Mouse (Mus musculus) T-helper 1 cell (primary cell): ENCODE data around the gene St6galnac3.
"Not testable (repeated sequence)": the region's sequence is repeated elsewhere in the genome, so short reads cannot be mapped to it uniquely, and the experiment has no call there.

Experiments
- in situ Hi-C: fragments of 300-600 bp; cut with MboI, MseI; formaldehyde crosslinking; loops from one replicate; pipeline ENCODE4 v1.15.1; 2025; ENCODE audit warnings: high pct_unique_total_duplicates

Gene St6galnac3

DNA sequence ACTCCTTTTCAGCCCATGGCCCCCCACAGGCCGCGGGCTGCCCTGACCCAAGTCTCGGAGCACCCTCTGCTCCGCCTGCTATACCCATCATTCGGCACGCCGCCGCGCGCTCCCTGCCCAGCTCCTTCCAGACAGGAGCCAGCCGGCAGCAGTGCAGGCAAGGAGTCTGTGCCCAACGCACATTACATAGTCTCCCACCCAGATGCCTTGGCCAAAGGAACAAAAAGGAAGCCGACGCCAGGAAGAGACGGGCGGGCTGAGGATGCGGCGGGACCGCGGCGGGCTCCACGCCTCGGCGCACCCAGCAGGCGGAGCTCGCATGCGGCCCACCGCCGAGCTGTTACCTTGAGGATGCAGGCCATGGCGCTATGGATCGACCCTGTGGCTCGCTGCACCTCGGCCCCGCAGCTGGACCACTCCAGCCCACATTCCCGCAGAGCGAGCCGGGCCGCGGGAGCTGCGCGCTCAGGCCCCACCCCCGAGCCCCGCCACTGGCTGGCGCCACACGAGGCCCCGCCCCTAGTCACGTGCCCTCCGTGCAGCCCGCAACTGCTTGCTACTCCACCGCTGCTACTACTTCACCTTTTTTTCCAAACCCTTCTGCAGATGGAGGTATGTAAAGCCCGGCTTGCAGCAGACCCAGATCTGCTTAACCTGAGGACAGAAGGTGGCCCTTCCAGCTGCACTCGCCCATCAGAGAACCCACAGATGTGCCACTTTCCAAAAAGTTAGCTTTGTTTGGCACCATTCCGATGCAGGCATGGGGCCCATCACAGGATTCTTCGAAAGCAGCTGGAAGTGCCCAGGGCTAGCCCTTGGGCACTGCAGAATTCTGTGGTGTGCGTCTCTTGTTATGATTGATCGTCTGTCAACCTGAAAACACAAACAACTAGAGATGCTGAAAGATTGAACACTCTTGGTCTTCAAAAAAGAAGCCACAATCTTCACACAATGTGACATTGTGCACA, at the start of gene St6galnac3:
St6galnac3 (minus strand) TSS at position 474 of the 968 bp plus-strand sequence.
- in situ Hi-C loops: no loop called here

GRCm38 (mm10) chr3:153774568-153774967, 49.6 kb upstream of the St6galnac3 start:
- in situ Hi-C loops: no loop called here

GRCm38 (mm10) chr3:153771479-153771878, 46.5 kb upstream of the St6galnac3 start:
- in situ Hi-C loops: no loop called here

DNA sequence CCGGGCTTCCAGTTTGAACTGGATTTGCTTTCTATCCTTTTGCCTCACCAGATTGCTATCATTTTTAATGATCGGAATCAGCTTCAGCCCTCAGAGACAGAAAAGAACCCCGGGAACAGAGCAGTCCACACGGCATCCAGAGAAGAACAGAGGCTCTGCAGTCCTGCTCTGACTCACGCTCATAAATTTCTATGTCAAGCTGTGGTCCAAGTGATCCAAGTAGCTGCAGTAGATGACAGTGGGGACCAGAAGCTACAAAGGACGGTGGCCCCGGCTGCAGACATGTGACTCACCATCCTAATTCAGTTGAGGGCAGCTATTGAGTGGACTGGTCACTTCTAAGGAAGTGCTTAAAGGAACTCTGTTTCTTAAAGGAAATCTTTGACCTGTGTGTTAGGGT, 45.6 kb upstream of the St6galnac3 start:
- in situ Hi-C loops: no loop called here

DNA sequence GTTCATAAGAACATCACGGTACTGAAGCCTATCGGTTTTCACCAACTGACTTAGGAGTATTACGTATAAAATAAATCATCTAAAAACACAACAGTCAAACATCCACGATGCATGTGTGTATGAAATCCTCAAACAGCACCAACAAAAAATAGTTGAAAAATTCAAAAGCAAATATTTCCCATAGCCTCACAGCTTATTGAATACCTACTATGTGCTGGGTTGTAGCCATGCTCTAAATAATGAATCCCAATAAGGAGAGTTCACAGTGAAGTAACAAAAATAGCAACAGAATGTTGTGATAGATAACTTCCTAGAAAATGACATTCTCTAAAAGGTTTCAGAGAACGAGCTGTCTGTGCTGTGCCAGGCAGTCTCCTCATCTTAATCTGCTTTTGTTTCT, 44.2 kb upstream of the St6galnac3 start:
- in situ Hi-C loops: no loop called here

GRCm38 (mm10) chr3:153765171-153765570, 40.2 kb upstream of the St6galnac3 start:
- in situ Hi-C loops: no loop called here

DNA sequence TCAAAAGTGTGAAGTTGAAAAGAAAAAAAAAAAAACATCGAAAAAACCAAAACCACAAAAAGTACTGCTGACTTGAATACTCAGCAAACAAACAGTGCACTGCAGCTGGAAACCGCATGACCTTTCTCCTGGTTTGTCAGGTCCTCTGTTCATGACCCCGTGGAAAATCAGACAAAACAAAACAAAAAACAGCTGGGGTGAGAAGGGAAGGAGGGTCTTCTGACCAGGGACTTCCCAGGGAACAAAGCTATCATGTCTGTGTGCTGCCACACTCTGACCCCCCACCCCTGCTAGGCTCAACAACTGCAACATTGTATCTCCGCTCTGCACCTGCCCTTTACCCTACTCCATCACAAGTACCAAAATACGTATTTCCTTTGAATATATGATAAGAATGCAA, 39.8 kb upstream of the St6galnac3 start:
- in situ Hi-C loops: no loop called here

DNA sequence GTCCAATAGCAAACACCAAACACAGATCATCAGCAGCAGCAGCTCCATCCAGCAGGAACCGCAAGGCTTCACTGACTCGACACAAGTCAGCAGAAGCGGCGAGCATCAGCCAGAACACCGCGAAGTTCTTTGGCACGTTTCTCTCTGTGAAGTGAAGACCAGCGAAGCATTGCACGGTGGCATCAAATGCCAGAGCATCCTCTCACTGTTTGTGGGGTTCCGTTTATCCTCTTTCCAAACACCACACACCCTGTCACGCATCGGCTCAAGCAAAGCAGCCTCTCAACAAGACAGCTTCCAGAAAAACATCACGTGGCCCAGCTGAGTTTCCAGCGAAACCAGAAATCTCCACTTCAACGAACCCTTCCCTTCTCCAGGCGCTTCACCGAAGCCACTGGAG, 36.2 kb upstream of the St6galnac3 start:
- in situ Hi-C loops: no loop called here

DNA sequence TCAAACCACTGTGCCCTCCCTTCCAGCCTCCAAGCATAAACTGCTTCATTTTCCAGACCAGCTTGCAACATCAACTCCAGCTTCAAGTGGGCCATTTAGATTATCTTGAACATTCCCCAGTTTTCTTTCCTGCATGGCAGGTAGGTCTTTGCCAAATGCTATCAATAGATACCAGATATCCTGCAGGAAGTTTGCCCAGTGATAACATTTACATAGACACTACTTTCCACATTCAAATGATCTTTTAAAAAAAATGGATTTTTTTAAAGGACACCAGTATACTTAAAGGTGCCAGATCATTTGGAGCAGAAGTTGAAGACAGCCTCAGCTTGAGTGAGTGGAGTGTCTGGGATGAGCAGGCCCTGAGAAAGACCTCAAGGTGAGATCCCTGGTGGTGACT, 34.3 kb upstream of the St6galnac3 start:
- in situ Hi-C loops: no loop called here

- in situ Hi-C loops: no loop called here
Observed at GRCm38 (mm10) chr3:153756500-153756996, 31.6 kb upstream of the St6galnac3 start.

- in situ Hi-C loops: not testable (repeated sequence)
Observed at GRCm38 (mm10) chr3:153755785-153756326, 30.9 kb upstream of the St6galnac3 start.

DNA sequence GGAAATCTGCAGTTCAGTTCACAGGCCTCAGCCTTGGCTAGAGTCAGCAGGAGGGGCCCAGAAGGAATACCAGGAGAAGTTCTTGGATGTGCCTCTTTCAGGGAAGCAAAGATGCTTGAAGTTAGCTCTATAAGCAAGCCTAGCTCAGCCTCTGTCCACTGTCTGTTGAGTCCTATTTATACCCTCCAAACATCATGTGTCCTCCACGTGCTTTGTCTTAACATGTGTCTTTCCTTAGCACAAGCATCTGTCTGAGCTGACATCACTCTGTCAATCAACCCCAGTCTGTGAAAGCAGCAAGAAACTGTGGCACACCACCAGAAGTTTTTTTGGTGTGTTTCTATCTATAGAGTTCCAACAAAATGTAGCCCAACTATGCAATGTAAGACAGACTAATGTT, 26.5 kb upstream of the St6galnac3 start:
- in situ Hi-C loops: no loop called here

- in situ Hi-C loops: no loop called here
Observed at GRCm38 (mm10) chr3:153749359-153749758, 24.4 kb upstream of the St6galnac3 start.

GRCm38 (mm10) chr3:153748293-153748692, 23.3 kb upstream of the St6galnac3 start:
- in situ Hi-C loops: no loop called here

DNA sequence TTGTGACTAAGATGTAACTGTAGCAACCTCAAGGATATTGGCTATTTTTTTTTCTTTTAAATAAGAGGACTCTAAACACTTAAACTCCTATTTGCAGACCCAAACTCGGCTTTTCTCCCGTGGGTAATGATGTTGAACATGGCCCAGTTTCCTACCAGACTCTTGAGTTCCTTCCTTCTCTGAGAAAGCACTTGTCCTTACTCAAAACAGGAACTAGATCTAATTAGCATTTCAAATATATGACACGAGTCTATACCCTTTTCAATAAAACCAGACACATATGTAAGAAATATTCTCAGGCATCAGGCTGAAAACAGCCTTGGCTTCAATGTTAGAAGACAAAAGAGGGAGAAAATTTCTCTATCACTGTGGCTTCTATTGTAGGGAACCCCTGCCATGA, 20.1 kb upstream of the St6galnac3 start:
- in situ Hi-C loops: no loop called here

GRCm38 (mm10) chr3:153744447-153744846, 19.5 kb upstream of the St6galnac3 start:
- in situ Hi-C loops: no loop called here

DNA sequence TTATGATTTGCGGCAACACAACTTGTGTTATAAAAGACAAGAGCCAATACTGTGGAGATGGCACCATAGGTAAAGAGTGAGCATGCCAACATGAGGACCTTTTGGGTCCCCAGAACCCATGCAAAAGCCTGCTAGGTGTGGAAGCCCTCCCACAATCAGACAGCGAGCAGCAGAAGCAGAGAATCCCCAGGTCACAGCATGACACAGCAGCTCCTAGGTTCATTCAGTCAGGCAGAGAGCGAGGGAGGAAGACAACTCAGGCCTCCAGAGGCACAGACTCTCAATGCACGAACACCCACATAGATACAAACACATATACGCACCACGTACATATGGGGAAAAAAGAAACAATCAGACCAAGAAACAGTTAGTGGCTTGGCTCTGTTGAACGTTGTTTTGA, 16.8 kb upstream of the St6galnac3 start:
- in situ Hi-C loops: no loop called here

DNA sequence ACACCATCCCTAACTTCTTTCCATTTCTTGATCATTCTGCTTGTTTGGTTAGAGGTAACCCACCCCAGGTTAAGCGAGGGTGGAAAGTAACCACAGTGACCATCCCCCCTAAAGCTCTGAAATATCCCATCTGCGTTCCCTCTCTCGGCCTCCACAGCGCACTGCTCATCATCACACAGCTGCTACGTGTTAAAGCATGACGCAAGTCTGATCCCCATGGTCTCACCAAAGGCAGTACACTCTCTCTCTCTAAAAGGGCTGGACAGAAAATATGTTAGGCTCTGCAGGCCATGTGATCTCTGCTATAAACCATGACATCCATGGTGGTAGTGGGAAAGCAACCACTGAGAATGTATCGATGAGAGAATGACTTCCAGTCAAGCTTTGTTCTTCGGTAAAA, 14.4 kb upstream of the St6galnac3 start:
- in situ Hi-C loops: no loop called here

- in situ Hi-C loops: no loop called here
Observed at GRCm38 (mm10) chr3:153738421-153738820, 13.4 kb upstream of the St6galnac3 start.

- in situ Hi-C loops: no loop called here
Observed at GRCm38 (mm10) chr3:153736756-153737280, 11.8 kb upstream of the St6galnac3 start.

DNA sequence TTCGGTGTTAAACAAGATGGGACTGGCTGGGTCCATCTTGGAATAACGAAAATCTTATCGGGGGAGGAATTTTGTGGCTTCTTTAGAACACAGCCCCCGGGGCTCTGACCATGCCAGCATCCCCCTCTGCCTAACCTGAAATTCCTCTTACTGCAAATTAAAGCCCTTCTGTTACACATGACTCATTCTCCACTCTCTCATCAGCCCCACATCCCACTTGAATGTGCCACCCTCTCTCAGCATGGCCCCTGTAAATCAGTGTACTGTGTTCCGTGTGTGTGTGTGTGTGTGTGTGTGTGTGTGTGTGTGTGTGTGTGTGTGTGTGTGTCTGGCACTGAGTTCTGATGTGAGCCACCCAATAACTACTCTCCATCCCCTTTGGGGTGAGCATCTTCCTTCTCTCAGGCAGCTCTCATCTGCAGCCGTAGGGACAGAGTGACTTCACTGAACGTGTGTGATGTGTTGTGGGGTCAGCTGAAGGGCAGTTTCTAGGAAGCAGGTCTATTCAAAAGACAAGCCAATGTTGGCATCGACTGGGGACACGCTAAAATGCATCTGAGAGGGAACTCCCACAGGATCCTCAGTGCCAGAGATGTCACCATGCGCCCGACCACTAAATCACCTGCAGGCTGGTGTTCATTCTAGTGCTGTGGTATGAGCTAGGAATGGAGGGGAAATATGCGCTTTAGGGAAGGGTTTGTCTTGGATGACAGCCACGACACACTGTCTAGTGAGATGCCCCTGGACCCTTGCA, 11.0 kb upstream of the St6galnac3 start:
- in situ Hi-C loops: no loop called here

- in situ Hi-C loops: no loop called here
Observed at GRCm38 (mm10) chr3:153734741-153735140, 9.8 kb upstream of the St6galnac3 start.
